Mouse (Mus musculus): ENCODE results near the gene Lamb3.

DNA sequence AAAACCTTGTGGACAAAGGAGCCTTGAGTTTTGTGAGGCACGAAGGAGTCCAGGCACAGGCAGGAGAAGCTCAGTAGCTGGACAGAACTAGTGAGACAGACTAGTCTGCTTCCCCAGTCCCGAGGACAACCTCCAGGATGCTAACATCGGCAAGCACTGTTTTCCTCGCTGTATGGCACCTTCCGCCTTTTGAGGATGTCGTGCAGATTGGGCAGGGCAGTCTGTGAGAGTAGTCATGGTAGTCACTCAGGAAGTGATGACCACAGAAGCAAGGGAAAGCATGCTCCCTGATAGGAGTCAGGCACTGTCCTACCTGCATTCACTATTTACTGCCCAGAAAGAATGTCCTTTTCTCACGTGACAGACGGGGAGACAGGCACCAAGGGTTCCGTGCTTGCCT is 122.1 kb downstream of the Lamb3 start:
- TF ChIP-seq CTCF (IDR thresholded peaks at IDR 0.05; ENCODE audit: control insufficient read depth, insufficient read depth, low read length) (no peak), POLR2A (IDR thresholded peaks at IDR 0.05; ENCODE audit: borderline replicate concordance, control insufficient read depth, low read depth, low read length) (no peak)
